Mouse (Mus musculus) hematopoietic stem cell, adult 5-6 weeks (primary cell): Measurements from ENCODE around the gene Myt1l. TPM values are rescaled to one million over a fixed set of nuclear protein-coding genes. Genes with fewer than 3 reads are reported as not detected.

ENCODE experiments used
- ATAC-seq, 2 experiments: fragments of 125-278 bp in 1 of 2; replicated peaks in 1 of 2; 2 replicates each; pipeline ENCODE4 v1.8.0; 2016 to 2017; ENCODE audit warnings: inconsistent platforms in 2 of 2, mild to moderate bottlenecking in 2 of 2, moderate number of reproducible peaks in 2 of 2, low read depth in 1 of 2, moderate TSS enrichment in 1 of 2; ENCODE audit not compliant: low FRiP score in 2 of 2, poor library complexity in 2 of 2, severe bottlenecking in 2 of 2, insufficient read depth in 1 of 2, low TSS enrichment in 1 of 2
- total RNA-seq: library from RNA; stranded (forward); fragments of 172-1452, 232-1000 nt; gene quantifications from 2 replicates; pipeline ENCODE4 v1.2.3, GENCODE M21; 2017

Myt1l gene
- total RNA-seq, 1 experiment from 2014 or later: not detected

- no peak for ATAC-seq
These were observed 169.6 kb downstream of the Myt1l start for GRCm38 (mm10) chr12:29697526-29698500.

GRCm38 (mm10) chr12:29698541-29698940 lies 170.4 kb downstream of the Myt1l start:
- no peak for ATAC-seq

DNA sequence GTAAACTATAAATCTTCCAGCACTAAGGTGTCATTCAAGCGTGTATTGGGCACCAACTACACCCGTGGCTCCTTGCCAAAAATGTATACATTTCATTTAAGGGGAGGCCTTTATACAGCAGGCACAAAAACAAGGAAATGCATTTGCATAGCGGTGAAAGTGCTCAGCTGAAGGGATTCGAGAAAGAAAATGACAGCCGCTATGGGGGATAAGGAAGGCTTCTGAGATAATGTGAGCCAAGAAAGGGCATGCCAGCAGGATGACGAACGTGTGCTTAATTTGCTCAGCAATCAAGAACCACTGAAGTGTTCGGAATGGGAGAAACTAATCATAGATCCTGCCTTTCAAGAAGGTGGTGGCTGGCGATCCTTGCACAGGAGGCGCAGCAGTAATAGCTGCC lies 170.8 kb downstream of the Myt1l start:
- no peak for ATAC-seq

GRCm38 (mm10) chr12:29699386-29699785 lies 171.2 kb downstream of the Myt1l start:
- no peak for ATAC-seq

DNA sequence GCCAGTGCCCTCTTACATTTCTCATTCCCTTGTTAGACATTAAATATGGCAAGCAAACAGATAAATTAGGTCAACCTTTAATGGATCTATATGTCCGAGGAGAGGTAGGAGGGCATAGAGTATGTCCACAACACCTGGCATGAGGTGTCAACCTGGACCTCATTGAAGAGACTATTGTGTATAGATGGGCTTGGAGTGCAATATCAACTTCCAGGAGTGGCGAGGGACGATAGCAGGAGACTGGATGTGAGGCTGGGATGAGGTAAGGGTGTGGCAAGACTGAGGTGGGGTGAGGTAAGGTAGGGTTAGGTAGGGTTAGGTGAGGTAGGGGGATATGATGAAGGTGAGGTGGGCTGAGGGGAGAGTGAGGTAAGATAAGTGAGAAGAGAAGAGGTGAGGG lies 171.8 kb downstream of the Myt1l start:
- no peak for ATAC-seq

DNA sequence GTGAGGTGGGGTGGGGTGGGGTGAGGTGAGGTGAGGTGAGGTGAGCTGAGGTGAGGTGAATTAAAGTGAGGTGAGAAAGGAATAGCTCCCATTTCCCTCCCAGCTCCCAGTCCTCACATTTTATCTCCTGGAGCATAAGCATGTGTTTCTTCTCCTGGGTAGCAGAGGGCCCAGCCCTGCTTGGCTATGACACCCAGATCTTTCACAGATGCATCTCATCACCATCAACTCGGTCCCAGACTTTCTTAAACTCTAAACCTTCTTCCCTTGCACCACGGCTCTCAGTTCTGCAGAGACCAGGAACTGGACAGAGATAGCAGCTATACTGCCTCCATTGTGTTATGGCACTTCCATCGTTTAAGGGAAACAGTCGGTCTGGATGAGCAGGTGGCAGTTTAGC lies 172.9 kb downstream of the Myt1l start:
- ATAC-seq: no peak

DNA sequence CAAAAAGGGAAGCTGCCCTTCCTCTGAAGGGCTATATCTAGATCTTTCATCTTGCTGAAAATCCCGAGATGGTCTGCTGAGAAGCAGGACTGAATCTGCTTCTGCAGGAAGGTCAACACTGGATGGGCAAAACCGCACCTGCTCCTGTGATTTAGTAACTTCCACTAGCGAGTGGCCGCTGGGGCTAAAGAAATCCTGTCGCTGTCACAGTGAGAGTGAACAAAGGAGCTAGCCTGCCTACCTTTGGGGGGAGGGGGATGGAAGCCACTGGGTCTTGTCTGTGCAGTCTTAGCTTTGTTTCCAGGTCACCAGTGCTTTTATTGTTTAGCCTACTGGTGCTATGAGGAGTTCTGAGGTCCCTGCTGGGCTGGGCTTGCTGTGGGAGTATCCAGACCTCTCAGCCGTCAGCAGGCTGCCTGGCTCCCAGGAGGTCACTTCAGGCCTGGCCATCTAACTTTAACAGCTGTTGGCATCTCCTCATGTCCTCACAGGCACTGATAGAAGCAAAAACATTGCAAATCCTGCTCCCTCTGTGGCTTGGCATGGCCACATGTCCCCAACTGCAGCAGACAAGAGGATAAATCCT lies 173.6 kb downstream of the Myt1l start:
- no peak for ATAC-seq

GRCm38 (mm10) chr12:29702626-29703025 lies 174.4 kb downstream of the Myt1l start:
- no peak for ATAC-seq

GRCm38 (mm10) chr12:29703541-29703940 lies 175.4 kb downstream of the Myt1l start:
- 0 out of 4 replicates have a peak, but pooled peaks of 1 of the 2 experiments have one; percentile 32 for ATAC-seq

- ATAC-seq: no peak
These were observed 178.9 kb downstream of the Myt1l start for GRCm38 (mm10) chr12:29707094-29707493.

- ATAC-seq: no peak
These were observed 180.0 kb downstream of the Myt1l start for GRCm38 (mm10) chr12:29708166-29708565.

GRCm38 (mm10) chr12:29712795-29713721 lies 184.9 kb downstream of the Myt1l start:
- peak; percentile 58 to 67; a peak in 2 of 4 replicates for ATAC-seq

DNA sequence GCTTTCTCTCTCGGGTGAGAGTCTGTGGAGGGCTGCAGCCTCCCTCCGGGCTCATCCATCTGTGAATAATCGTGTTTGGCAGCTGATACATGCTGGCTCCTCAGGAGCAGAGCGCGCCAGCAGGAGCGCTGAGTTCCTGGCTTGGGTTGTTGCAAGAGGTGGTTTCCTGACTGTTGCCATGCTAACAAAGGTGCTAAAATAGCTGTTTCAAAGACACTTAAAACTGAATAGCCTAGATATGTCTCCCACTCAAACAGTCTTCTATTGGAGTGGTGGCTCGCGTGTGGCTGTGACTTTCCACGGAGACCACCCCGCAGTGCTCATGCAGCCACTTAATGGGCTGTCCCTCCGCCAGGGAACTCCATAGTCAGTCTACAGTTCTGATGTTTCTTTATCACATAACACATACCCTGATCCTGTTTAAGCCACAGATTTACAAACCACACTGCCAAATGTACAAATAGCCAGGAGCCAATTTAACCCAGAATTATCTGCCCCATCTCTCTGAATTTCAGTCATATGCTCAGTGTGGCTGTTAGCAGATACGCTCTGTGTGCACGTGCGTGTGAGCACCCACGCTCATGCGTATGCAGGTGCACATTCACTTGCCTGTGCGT lies 195.6 kb downstream of the Myt1l start:
- no peak for ATAC-seq

GRCm38 (mm10) chr12:29728294-29728693 lies 200.1 kb downstream of the Myt1l start:
- no peak for ATAC-seq

GRCm38 (mm10) chr12:29740346-29741025 lies 212.3 kb downstream of the Myt1l start:
- ATAC-seq: no peak

- ATAC-seq: no peak
These were observed 213.0 kb downstream of the Myt1l start for GRCm38 (mm10) chr12:29741181-29741580.
